Mouse (Mus musculus) hindbrain, embryonic 15.5 days (tissue): ENCODE measurements around the gene Ahnak. TPM values are rescaled to one million over a fixed set of nuclear protein-coding genes. Genes with fewer than 3 reads are reported as not detected.

ENCODE experiments used
- ATAC-seq: fragments of 200-750 bp; cut with Nextera tagmentation; 2 replicates; pipeline ENCODE4 v1.8.0; 2017; ENCODE audit warnings: low read depth, moderate number of reproducible peaks, moderate TSS enrichment; ENCODE audit not compliant: low FRiP score
- H3K27ac ChIP-seq: fragments of 300-500 bp; sonication (generic); replicated peaks from 2 replicates; pipeline ENCODE4 v1.5.1; 2015; ENCODE audit warnings: mild to moderate bottlenecking, inconsistent platforms
- H3K27me3 ChIP-seq: fragments of 300-500 bp; sonication (generic); 2 replicates; pipeline ENCODE4 v1.6.1; 2015; ENCODE audit warnings: control low read depth, inconsistent platforms
- H3K36me3 ChIP-seq: fragments of 300-500 bp; sonication (generic); 2 replicates; pipeline ENCODE4 v1.6.1; 2015; ENCODE audit warnings: control low read depth, inconsistent platforms
- H3K4me1 ChIP-seq: fragments of 300-500 bp; sonication (generic); replicated peaks from 2 replicates; pipeline ENCODE4 v1.6.1; 2015; ENCODE audit warnings: control low read depth, inconsistent platforms
- H3K4me2 ChIP-seq: fragments of 300-500 bp; sonication (generic); 2 replicates; pipeline ENCODE4 v1.6.1; 2015; ENCODE audit warnings: moderate library complexity, mild to moderate bottlenecking, inconsistent platforms
- H3K4me3 ChIP-seq: fragments of 300-500 bp; sonication (generic); 2 replicates; pipeline ENCODE4 v1.5.1; 2015; ENCODE audit warnings: mild to moderate bottlenecking, inconsistent platforms
- H3K9ac ChIP-seq: fragments of 300-500 bp; sonication (generic); 2 replicates; pipeline ENCODE4 v1.6.1; 2015; ENCODE audit warnings: inconsistent platforms
- H3K9me3 ChIP-seq: fragments of 300-500 bp; sonication (generic); 2 replicates; pipeline ENCODE4 v1.6.1; 2016; ENCODE audit warnings: control low read depth, inconsistent platforms
- WGBS: fragments of 180-500 bp; shearing (Covaris S2); methylation state at CpG from one replicate; pipeline ENCODE4 v1.1.7; 2015; 5-methylcytosine and 5-hydroxymethylcytosine counted together
- polyA plus RNA-seq: library from polyadenylated mRNA; unstranded; fragments of >200 nt; fragmentation: Nextera tagmentation; extraction: Ambion mirVana; gene quantifications from 2 replicates; pipeline ENCODE4 v1.2.1, GENCODE M21; 2015

Gene Ahnak
- polyA plus RNA-seq, 1 experiment from 2014 or later: 4.6 TPM

GRCm38 (mm10) chr19:9100297-9101061 lies 111.4 kb downstream of the Ahnak start:
- WGBS: 84% methylated on average over 17 of the region's 17 CpGs
- Histone ChIP-seq H3K36me3 (no peaks in the 10 kb centered on the region), H3K27me3 (no peaks in the 10 kb centered on the region), H3K27ac (no peak overlapping the region), H3K4me3 (no peak overlapping the region), H3K4me1 (no peaks in the 10 kb centered on the region), H3K9ac (no peak overlapping the region), H3K9me3 (no peaks in the 10 kb centered on the region), H3K4me2 (no peak overlapping the region)
- no peak for ATAC-seq

GRCm38 (mm10) chr19:9101062-9101457 lies 112.0 kb downstream of the Ahnak start:
- ATAC-seq: no peak
- Histone ChIP-seq H3K4me1 (no peaks in the 10 kb centered on the region), H3K4me3 (no peak overlapping the region), H3K36me3 (no peaks in the 10 kb centered on the region), H3K27me3 (no peaks in the 10 kb centered on the region), H3K9me3 (no peaks in the 10 kb centered on the region), H3K4me2 (no peak overlapping the region), H3K9ac (no peak overlapping the region), H3K27ac (no peak overlapping the region)
- WGBS: 79% methylated on average over 2 of the region's 2 CpGs

GRCm38 (mm10) chr19:9103986-9104385 lies 114.9 kb downstream of the Ahnak start:
- H3K27ac ChIP-seq: no peak overlapping the region

GRCm38 (mm10) chr19:9105101-9105685 lies 116.1 kb downstream of the Ahnak start:
- 71% methylated on average over 3 of the region's 3 CpGs for WGBS
- H3K9me3 ChIP-seq: no peaks in the 10 kb centered on the region
- H3K27me3 ChIP-seq: no peaks in the 10 kb centered on the region
- H3K4me2 ChIP-seq: no peak overlapping the region
- H3K4me1 ChIP-seq: no peaks in the 10 kb centered on the region
- H3K9ac ChIP-seq: no peak overlapping the region
- ATAC-seq: no peak
- H3K36me3 ChIP-seq: no peaks in the 10 kb centered on the region
- H3K27ac ChIP-seq: no peak overlapping the region
- H3K4me3 ChIP-seq: no peak overlapping the region

More at GRCm38 (mm10) chr19:9103986-9104385, 114.9 kb downstream of the Ahnak start:
- Histone ChIP-seq H3K9ac (no peak overlapping the region), H3K27me3 (no peaks in the 10 kb centered on the region), H3K4me1 (no peaks in the 10 kb centered on the region), H3K36me3 (no peaks in the 10 kb centered on the region), H3K4me3 (no peak overlapping the region), H3K4me2 (no peak overlapping the region), H3K9me3 (no peaks in the 10 kb centered on the region)
- ATAC-seq: no peak
- 88% methylated on average over 4 of the region's 4 CpGs for WGBS

- H3K27ac ChIP-seq: no peak overlapping the region
These were observed 117.0 kb downstream of the Ahnak start for GRCm38 (mm10) chr19:9106096-9106495.

GRCm38 (mm10) chr19:9106751-9107378 lies 117.8 kb downstream of the Ahnak start:
- Histone ChIP-seq H3K4me3 (no peak overlapping the region), H3K4me1 (no peaks in the 10 kb centered on the region), H3K9me3 (no peaks in the 10 kb centered on the region), H3K4me2 (no peak overlapping the region), H3K27ac (no peak overlapping the region), H3K36me3 (no peaks in the 10 kb centered on the region), H3K27me3 (no peaks in the 10 kb centered on the region), H3K9ac (no peak overlapping the region)
- no peak for ATAC-seq
- WGBS: 64% methylated on average over 4 of the region's 4 CpGs

More at GRCm38 (mm10) chr19:9106096-9106495, 117.0 kb downstream of the Ahnak start:
- Histone ChIP-seq H3K4me3 (no peak overlapping the region), H3K9ac (no peak overlapping the region), H3K4me2 (no peak overlapping the region), H3K9me3 (no peaks in the 10 kb centered on the region), H3K27me3 (no peaks in the 10 kb centered on the region), H3K36me3 (no peaks in the 10 kb centered on the region), H3K4me1 (no peaks in the 10 kb centered on the region)
- WGBS: 72% methylated on average over 5 of the region's 5 CpGs
- ATAC-seq: no peak

- H3K4me3 ChIP-seq: no peak overlapping the region
- ATAC-seq: peak; percentile 37; the same call in 1 of the 2 replicates
These were observed 118.3 kb downstream of the Ahnak start for GRCm38 (mm10) chr19:9107379-9107755.

GRCm38 (mm10) chr19:9108536-9108935 lies 119.5 kb downstream of the Ahnak start:
- H3K36me3 ChIP-seq: peaks cover 12% of the 10 kb centered on the region; the same call in 1 of the 2 replicates
- ATAC-seq: no peak
- no peaks in the 10 kb centered on the region for H3K9me3 ChIP-seq
- no peak overlapping the region for H3K9ac ChIP-seq
- WGBS: 86% methylated on average over 1 of the region's 1 CpGs
- no peak overlapping the region for H3K27ac ChIP-seq
- no peak overlapping the region for H3K4me2 ChIP-seq
- H3K4me3 ChIP-seq: no peak overlapping the region
- H3K27me3 ChIP-seq: no peaks in the 10 kb centered on the region
- H3K4me1 ChIP-seq: no peaks in the 10 kb centered on the region

More at GRCm38 (mm10) chr19:9107379-9107755, 118.3 kb downstream of the Ahnak start:
- Histone ChIP-seq H3K27ac (no peak overlapping the region), H3K9ac (no peak overlapping the region), H3K36me3 (0 out of 2 replicates have a peak, but pooled peaks cover 2% of the 10 kb centered on the region), H3K27me3 (no peaks in the 10 kb centered on the region), H3K4me1 (no peaks in the 10 kb centered on the region), H3K9me3 (no peaks in the 10 kb centered on the region), H3K4me2 (no peak overlapping the region)
- 64% methylated on average over 1 of the region's 1 CpGs for WGBS

GRCm38 (mm10) chr19:9110182-9110869 lies 121.2 kb downstream of the Ahnak start:
- Histone ChIP-seq H3K4me1 (no peaks in the 10 kb centered on the region), H3K4me2 (no peak overlapping the region), H3K9me3 (no peaks in the 10 kb centered on the region), H3K27me3 (no peaks in the 10 kb centered on the region), H3K9ac (no peak overlapping the region), H3K4me3 (no peak overlapping the region), H3K36me3 (peaks cover 29% of the 10 kb centered on the region), H3K27ac (no peak overlapping the region)
- ATAC-seq: peak; percentile 85
- WGBS: 56% methylated on average over 4 of the region's 4 CpGs

GRCm38 (mm10) chr19:9112043-9112442 lies 123.0 kb downstream of the Ahnak start:
- no peak for ATAC-seq
- Histone ChIP-seq H3K36me3 (peaks cover 31% of the 10 kb centered on the region), H3K9ac (no peak overlapping the region), H3K27me3 (no peaks in the 10 kb centered on the region), H3K4me2 (no peak overlapping the region), H3K9me3 (no peaks in the 10 kb centered on the region), H3K4me3 (no peak overlapping the region), H3K4me1 (no peaks in the 10 kb centered on the region), H3K27ac (no peak overlapping the region)
- 81% methylated on average over 8 of the region's 8 CpGs for WGBS

GRCm38 (mm10) chr19:9116268-9116667 lies 127.2 kb downstream of the Ahnak start:
- Histone ChIP-seq H3K36me3 (peaks cover 34% of the 10 kb centered on the region), H3K27ac (no peak overlapping the region), H3K9me3 (no peaks in the 10 kb centered on the region), H3K27me3 (no peaks in the 10 kb centered on the region), H3K4me3 (no peak overlapping the region), H3K4me1 (no peaks in the 10 kb centered on the region), H3K4me2 (no peak overlapping the region), H3K9ac (no peak overlapping the region)
- no peak for ATAC-seq
- 87% methylated on average over 4 of the region's 4 CpGs for WGBS

GRCm38 (mm10) chr19:9117275-9117674 lies 128.2 kb downstream of the Ahnak start:
- peak; percentile 66; the same call in 1 of the 2 replicates for ATAC-seq
- no peak overlapping the region for H3K27ac ChIP-seq
- H3K4me2 ChIP-seq: no peak overlapping the region
- 62% methylated on average over 5 of the region's 5 CpGs for whole genome bisulfite sequencing
- no peaks in the 10 kb centered on the region for H3K9me3 ChIP-seq
- peaks cover 32% of the 10 kb centered on the region for H3K36me3 ChIP-seq
- no peak overlapping the region for H3K4me3 ChIP-seq
- H3K27me3 ChIP-seq: no peaks in the 10 kb centered on the region
- H3K4me1 ChIP-seq: no peaks in the 10 kb centered on the region
- no peak overlapping the region for H3K9ac ChIP-seq
